Mouse (Mus musculus) ES-E14 (cell line): ENCODE measurements around the gene Riiad1. TPM values are rescaled to one million over a fixed set of nuclear protein-coding genes. Genes with fewer than 3 reads are reported as not detected.

Source experiments
- DNase-seq: peaks from one replicate; pipeline ENCODE4 v3.0.0-alpha.2; 2013; ENCODE audit warnings: low read depth, low spot score
- H3K27ac ChIP-seq: 2 replicates; pipeline ENCODE4 v1.5.1; 2012; ENCODE audit warnings: low read depth, mild to moderate bottlenecking, low read length, moderate library complexity, mixed read lengths; ENCODE audit not compliant: poor library complexity, insufficient read depth, severe bottlenecking
- H3K36me3 ChIP-seq: 2 replicates; pipeline ENCODE4 v1.6.1; 2012; ENCODE audit warnings: mild to moderate bottlenecking, low read length, moderate library complexity, mixed read lengths; ENCODE audit not compliant: control insufficient read depth, poor library complexity, insufficient read depth, severe bottlenecking
- H3K4me1 ChIP-seq, 2 experiments: fragments of 150-350 bp in 1 of 2; sonication (generic) in 1 of 2; 2 replicates each; pipeline ENCODE4 v1.6.1; 2012; ENCODE audit warnings: low read length in 2 of 2, mild to moderate bottlenecking in 1 of 2, mixed read lengths in 1 of 2; ENCODE audit not compliant: control insufficient read depth in 2 of 2, insufficient read depth in 2 of 2, poor library complexity in 1 of 2
- H3K4me3 ChIP-seq, 2 experiments: fragments of 150-350 bp in 1 of 2; sonication (generic) in 1 of 2; 2 replicates each; pipeline ENCODE4 v1.5.1; 2012; ENCODE audit warnings: low read length in 2 of 2, low read depth in 1 of 2, mild to moderate bottlenecking in 1 of 2, mixed read lengths in 1 of 2; ENCODE audit not compliant: insufficient read depth in 1 of 2, poor library complexity in 1 of 2, severe bottlenecking in 1 of 2
- H3K9ac ChIP-seq: 2 replicates; pipeline ENCODE4 v1.6.1; 2012; ENCODE audit warnings: low read depth, mild to moderate bottlenecking, low read length, mixed read lengths; ENCODE audit not compliant: poor library complexity, insufficient read depth, severe bottlenecking
- H3K9me3 ChIP-seq: fragments of 150-350 bp; sonication (generic); 2 replicates; pipeline ENCODE4 v1.6.1; 2012; ENCODE audit warnings: low read depth, mild to moderate bottlenecking, low read length; ENCODE audit not compliant: control insufficient read depth, insufficient read depth
- CHD2 ChIP-seq: IDR thresholded peaks from 2 replicates; pipeline ENCODE4 v1.6.1; 2014; ENCODE audit warnings: mild to moderate bottlenecking, low read depth, low read length, inconsistent platforms
- HCFC1 ChIP-seq: IDR thresholded peaks from 2 replicates; pipeline ENCODE4 v1.6.1; 2012; ENCODE audit warnings: low read length, inconsistent platforms, borderline replicate concordance; ENCODE audit not compliant: insufficient read depth
- MAFK ChIP-seq: IDR thresholded peaks from 2 replicates; pipeline ENCODE4 v1.6.1; 2014; ENCODE audit warnings: mild to moderate bottlenecking, low read depth, low read length, inconsistent platforms; ENCODE audit not compliant: insufficient read depth
- ZC3H11A ChIP-seq: IDR thresholded peaks from 2 replicates; pipeline ENCODE4 v1.6.1; 2012; ENCODE audit warnings: low read depth, mild to moderate bottlenecking, inconsistent platforms, low read length, borderline replicate concordance
- ZNF384 ChIP-seq: IDR thresholded peaks from 2 replicates; pipeline ENCODE4 v1.6.1; 2012; ENCODE audit warnings: low read depth, low read length, inconsistent platforms
- in situ Hi-C, 2 experiments: fragments of 600-800 bp; cut with MboI; formaldehyde crosslinking; loops; one replicate each; pipeline ENCODE4 v1.15.1; 2025; ENCODE audit warnings: low sequenced_read_pairs in 2 of 2, inconsistent platforms in 1 of 2; ENCODE audit not compliant: unreplicated experiment in 2 of 2
- total RNA-seq: library from RNA; depleted of rRNA; stranded (reverse); fragments of 300-350 nt; gene quantifications from 2 replicates; pipeline ENCODE4 v1.2.3, GENCODE M21; 2012; rRNA removed

Gene Riiad1
- total RNA-seq, 1 experiment: not detected

GRCm38 (mm10) chr3:94430980-94431379, 49.2 kb downstream of the Riiad1 start:
- in situ Hi-C loops: no loop called here
- no peak for DNase-seq
- Histone ChIP-seq H3K9ac (no peak overlapping the region), H3K36me3 (no peaks in the 10 kb centered on the region), H3K9me3 (no peaks in the 10 kb centered on the region), H3K4me1 (no peaks in the 10 kb centered on the region), H3K27ac (no peak overlapping the region), H3K4me3 (no peak overlapping the region)
- no peak for TF ChIP-seq CHD2
- TF ChIP-seq MAFK: no peak
- TF ChIP-seq HCFC1: no peak
- TF ChIP-seq ZNF384: no peak
- no peak for TF ChIP-seq ZC3H11A

Other genes starting within 250 kb of the Riiad1 start
- gene Gm4778, start 216.3 kb downstream of the Riiad1 start, total RNA-seq: 3.0 and 3.4 TPM in 2 replicates
- gene Them4, start 170.3 kb downstream of the Riiad1 start, total RNA-seq: 1.5 and 3.0 TPM in 2 replicates
- gene Them5, start 138.2 kb downstream of the Riiad1 start, total RNA-seq: 0.36 and 0.53 TPM in 2 replicates
- not detected in 2 replicates for gene C2cd4d, start 117.9 kb downstream of the Riiad1 start, total RNA-seq
- 0.21 TPM in 1 of 2 replicates, not detected in the other for gene Rorc, start 107.5 kb downstream of the Riiad1 start, total RNA-seq
- gene Lingo4, start 81.8 kb downstream of the Riiad1 start, total RNA-seq: not detected in 2 replicates
- 3.2 and 3.4 TPM in 2 replicates for gene Tdrkh, start 67.1 kb downstream of the Riiad1 start, total RNA-seq
- 39.0 and 53.0 TPM in 2 replicates for gene Mrpl9, start 37.0 kb downstream of the Riiad1 start, total RNA-seq
- 0.36 and 0.48 TPM in 2 replicates for gene Oaz3, start 36.4 kb downstream of the Riiad1 start, total RNA-seq
- gene Celf3, start 2.0 kb downstream of the Riiad1 start, total RNA-seq: 0.27 and 0.42 TPM in 2 replicates
- gene Snx27, start 102.4 kb upstream of the Riiad1 start, total RNA-seq: 29.1 and 33.1 TPM in 2 replicates
- gene Gm10972, start 162.8 kb upstream of the Riiad1 start, total RNA-seq: not detected in 2 replicates
- gene Tuft1, start 178.5 kb upstream of the Riiad1 start, total RNA-seq: 6.7 and 7.5 TPM in 2 replicates
- gene Selenbp2, start 213.2 kb upstream of the Riiad1 start, total RNA-seq: not detected in 2 replicates